Mouse (Mus musculus) hindbrain, embryonic 14.5 days (tissue): ENCODE measurements around the gene Fam118a. TPM values are rescaled to one million over a fixed set of nuclear protein-coding genes. Genes with fewer than 3 reads are reported as not detected.
"Not testable (repeated sequence)": the region's sequence is repeated elsewhere in the genome, so short reads cannot be mapped to it uniquely, and the experiment has no call there.

Experiments
- ATAC-seq: fragments of 200-750 bp; cut with Nextera tagmentation; 2 replicates; pipeline ENCODE4 v1.8.0; 2017; ENCODE audit warnings: moderate number of reproducible peaks, mild to moderate bottlenecking, moderate TSS enrichment, moderate library complexity; ENCODE audit not compliant: low FRiP score
- DNase-seq: peaks from one replicate; pipeline ENCODE4 v3.0.0-alpha.2; 2015; ENCODE audit warnings: low spot score
- H3K27ac ChIP-seq: fragments of 300-500 bp; sonication (generic); 2 replicates; pipeline ENCODE4 v1.5.1; 2014; ENCODE audit warnings: mild to moderate bottlenecking, moderate library complexity
- H3K27me3 ChIP-seq: fragments of 300-500 bp; sonication (generic); 2 replicates; pipeline ENCODE4 v1.6.1; 2014; ENCODE audit warnings: mild to moderate bottlenecking, low read length, mixed read lengths; ENCODE audit not compliant: control insufficient read depth, insufficient read depth
- H3K36me3 ChIP-seq: fragments of 300-500 bp; sonication (generic); replicated peaks from 2 replicates; pipeline ENCODE4 v1.6.1; 2014; ENCODE audit not compliant: control insufficient read depth, insufficient read depth
- H3K4me1 ChIP-seq: fragments of 300-500 bp; sonication (generic); replicated peaks from 2 replicates; pipeline ENCODE4 v1.6.1; 2014; ENCODE audit warnings: antibody characterized with exemption, low read length, mixed read lengths; ENCODE audit not compliant: control insufficient read depth, insufficient read depth
- H3K4me2 ChIP-seq: fragments of 300-500 bp; sonication (generic); replicated peaks from 2 replicates; pipeline ENCODE4 v1.6.1; 2014; ENCODE audit warnings: mild to moderate bottlenecking, moderate library complexity
- H3K4me3 ChIP-seq: fragments of 300-500 bp; sonication (generic); replicated peaks from 2 replicates; pipeline ENCODE4 v1.5.1; 2014; ENCODE audit warnings: mild to moderate bottlenecking, low read length
- H3K9ac ChIP-seq: fragments of 300-500 bp; sonication (generic); 2 replicates; pipeline ENCODE4 v1.6.1; 2014
- H3K9me3 ChIP-seq: fragments of 300-500 bp; sonication (generic); 2 replicates; pipeline ENCODE4 v1.6.1; 2016; ENCODE audit warnings: low read length; ENCODE audit not compliant: control insufficient read depth
- WGBS: fragments of 180-500 bp; shearing (Covaris S2); extraction: QIAGEN DNeasy Blood & Tissue Kit; methylation state at CpG from one replicate; pipeline ENCODE4 v1.1.7; 2014; 5-methylcytosine and 5-hydroxymethylcytosine counted together
- polyA plus RNA-seq: library from polyadenylated mRNA; unstranded; fragments of >200 nt; fragmentation: Nextera tagmentation; extraction: Ambion mirVana; gene quantifications from 2 replicates; pipeline ENCODE4 v1.2.1, GENCODE M21; 2014

The Fam118a gene
- polyA plus RNA-seq, 1 experiment from 2014 or later, result 30.5 TPM

DNA sequence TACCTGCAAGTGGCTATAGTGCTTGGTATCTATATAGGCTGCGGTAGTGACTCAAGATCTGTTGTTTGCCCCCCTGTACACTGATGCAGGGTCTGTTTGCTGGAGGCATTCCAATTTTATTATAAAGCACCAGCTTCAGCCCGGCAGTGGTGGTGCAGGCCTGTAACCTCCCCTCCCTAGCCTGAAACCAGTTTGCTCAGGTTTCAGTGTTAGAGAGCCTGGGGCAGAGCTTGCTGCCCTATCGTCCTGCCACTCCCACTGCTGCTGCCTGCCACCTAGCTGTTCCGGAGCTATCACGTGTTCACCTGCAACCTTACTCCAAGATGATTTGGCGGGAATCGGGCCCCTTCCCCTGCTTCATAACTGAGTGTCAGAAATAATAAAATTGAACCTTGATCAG, 5.2 kb downstream of the Fam118a start:
- WGBS, result 55% methylated on average over 7 of the region's 7 CpGs
- not testable (repeated sequence) for ATAC-seq, H3K4me3 ChIP-seq, H3K4me2 ChIP-seq, H3K9ac ChIP-seq, H3K27ac ChIP-seq, H3K9me3 ChIP-seq, H3K27me3 ChIP-seq, DNase-seq, H3K36me3 ChIP-seq
- peaks cover 17% of the 10 kb centered on the region for H3K4me1 ChIP-seq

DNA sequence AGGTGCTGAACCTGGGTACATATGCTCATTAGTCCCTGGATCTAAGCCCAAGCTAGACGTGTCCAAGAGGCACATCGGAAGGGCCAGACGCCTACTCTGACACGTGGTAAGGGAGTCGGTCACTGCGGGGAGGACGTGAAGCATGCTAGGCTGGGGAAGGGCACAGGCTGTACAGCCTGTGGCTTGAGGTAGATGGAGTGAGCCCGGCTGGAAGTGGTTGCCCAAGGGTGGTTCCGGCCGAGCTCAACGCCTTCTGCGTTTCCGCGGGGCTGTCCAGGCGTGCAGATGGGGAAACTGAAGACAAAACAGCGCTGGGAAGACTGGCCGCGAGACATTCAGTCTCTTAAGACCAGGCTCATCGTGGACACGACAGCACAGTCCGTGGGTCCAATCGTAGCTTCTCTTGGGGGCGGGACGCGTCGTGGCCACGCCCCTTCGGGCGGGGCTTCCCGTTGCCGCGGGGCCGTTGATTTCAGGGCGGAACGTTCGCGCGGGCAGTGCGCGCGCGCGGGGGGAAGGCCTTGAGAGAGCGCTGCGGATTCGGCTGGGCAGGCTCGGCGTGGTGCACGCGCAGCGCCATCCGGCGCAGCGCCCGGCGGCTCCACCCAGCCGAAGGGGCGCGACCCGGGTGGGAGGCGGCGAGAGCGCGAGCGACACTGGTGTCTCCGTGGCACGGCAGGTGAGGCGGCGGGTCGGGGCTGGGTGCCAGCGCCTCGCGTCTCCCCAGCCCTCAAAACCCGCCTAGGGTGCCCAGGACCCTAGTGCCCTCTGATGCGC, 8.0 kb downstream of the Fam118a start:
- H3K4me1 ChIP-seq, result peaks cover 24% of the 10 kb centered on the region
- no peaks in the 10 kb centered on the region for H3K9me3 ChIP-seq
- H3K27me3 ChIP-seq, result 0 out of 2 replicates have a peak, but pooled peaks cover 8% of the 10 kb centered on the region
- H3K4me3 ChIP-seq, result peak overlapping the region; percentile 87
- DNase-seq (peak; percentile 99), ATAC-seq (peak; percentile 96)
- WGBS, result under 1% methylated on average over 68 of the region's 75 CpGs
- peak overlapping the region; percentile 88 for H3K9ac ChIP-seq
- peak overlapping the region; percentile 95 for H3K4me2 ChIP-seq
- H3K36me3 ChIP-seq, result no peaks in the 10 kb centered on the region
- H3K27ac ChIP-seq, result peak overlapping the region; percentile 57; the same call in 1 of the 2 replicates

DNA sequence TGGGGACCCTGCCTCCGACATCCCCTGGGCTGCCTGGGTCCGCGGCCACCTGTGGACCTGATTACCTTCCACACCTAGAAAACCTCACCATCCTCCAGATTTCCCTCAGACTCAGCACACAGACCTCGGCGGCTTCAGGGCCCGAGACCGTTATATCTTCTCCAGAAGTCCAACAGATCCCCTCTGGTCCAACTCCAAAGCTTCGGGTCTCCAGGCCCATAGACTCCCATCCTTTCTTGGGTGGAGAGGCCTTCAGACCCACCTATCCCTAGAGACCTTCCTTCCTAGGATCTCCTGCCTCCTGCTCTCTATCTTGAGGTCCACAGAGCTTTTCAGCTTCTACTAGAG, 8.6 kb downstream of the Fam118a start:
- no peak overlapping the region for H3K27ac ChIP-seq
- H3K4me2 ChIP-seq, result peak overlapping the region; percentile 95
- DNase-seq (no peak), ATAC-seq (no peak)
- peaks cover 30% of the 10 kb centered on the region for H3K4me1 ChIP-seq
- 0 out of 2 replicates have a peak, but pooled peaks cover 8% of the 10 kb centered on the region for H3K27me3 ChIP-seq
- WGBS, result 8% methylated on average over 8 of the region's 8 CpGs
- no peaks in the 10 kb centered on the region for H3K9me3 ChIP-seq
- peak overlapping the region; percentile 87 for H3K4me3 ChIP-seq
- H3K9ac ChIP-seq, result peak overlapping the region; percentile 88
- H3K36me3 ChIP-seq, result no peaks in the 10 kb centered on the region

DNA sequence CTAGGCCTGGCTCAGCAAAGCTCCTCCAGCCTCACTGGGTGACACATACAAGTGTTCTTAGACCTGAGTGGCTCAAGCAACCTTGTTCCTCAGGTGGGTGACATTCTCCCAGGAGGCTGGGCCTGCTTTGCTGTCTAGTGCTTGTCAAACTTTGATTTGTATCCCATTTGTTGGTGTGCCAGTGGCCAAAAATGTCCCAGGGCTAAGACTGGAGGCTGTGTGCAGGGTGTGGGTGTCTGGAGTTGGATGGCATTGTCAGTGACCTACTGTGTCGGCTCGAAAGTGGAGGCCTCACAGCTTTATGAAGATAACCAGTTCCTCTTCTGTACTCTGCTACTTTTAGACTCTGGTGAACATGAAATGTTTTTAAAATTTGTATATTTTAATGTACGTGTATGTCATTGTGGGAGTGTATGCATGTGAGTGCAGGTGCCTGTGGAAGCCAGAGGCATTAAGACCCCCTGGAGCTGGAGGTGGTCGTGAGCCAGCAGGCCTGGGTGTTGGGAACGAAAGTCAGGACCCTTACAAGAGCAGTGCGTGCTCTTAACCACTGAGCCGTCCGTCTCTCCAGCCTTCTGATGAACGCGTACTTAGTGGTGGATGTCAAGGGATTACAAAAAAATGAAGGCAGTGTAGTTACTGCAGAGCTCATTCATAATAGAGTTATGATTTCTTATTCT, 12.9 kb downstream of the Fam118a start:
- Histone ChIP-seq H3K36me3 (peaks cover 14% of the 10 kb centered on the region), H3K4me2 (no peak overlapping the region), H3K4me3 (no peak overlapping the region), H3K9ac (no peak overlapping the region), H3K9me3 (no peaks in the 10 kb centered on the region), H3K4me1 (peaks cover 37% of the 10 kb centered on the region), H3K27ac (peak overlapping the region; percentile 82), H3K27me3 (no peaks in the 10 kb centered on the region)
- DNase-seq, result no peak
- WGBS, result 75% methylated on average over 10 of the region's 10 CpGs
- no peak for ATAC-seq

DNA sequence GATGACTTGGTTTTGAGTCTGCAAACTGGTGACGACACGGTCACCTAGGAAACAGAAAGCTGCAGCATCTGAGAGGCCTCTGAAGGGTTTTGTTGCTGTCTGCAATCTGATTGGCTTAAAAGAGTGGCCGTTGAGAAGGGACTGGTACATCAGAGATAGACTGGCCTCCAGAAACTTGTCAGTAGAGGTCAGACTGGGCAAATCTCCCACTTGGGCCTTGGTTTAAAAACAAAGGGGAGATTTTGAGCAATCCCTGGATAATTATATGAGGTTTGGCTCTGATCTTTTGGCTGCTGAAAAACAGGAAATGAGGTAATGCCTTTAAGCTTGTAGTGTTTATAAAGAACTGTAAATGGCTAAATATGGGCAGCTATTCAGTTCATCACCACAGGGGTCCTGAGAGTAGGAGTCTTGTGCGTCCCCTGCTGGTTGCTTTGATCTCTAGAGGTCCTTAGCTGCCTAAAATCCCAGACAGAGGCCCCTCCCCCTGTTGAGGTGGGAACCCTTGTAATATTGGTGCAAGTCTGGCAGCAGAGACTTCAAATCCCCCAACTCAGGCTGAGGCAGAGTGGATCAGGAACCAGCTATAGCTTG, 13.7 kb downstream of the Fam118a start:
- Histone ChIP-seq H3K4me1 (peaks cover 35% of the 10 kb centered on the region), H3K4me3 (no peak overlapping the region), H3K9me3 (no peaks in the 10 kb centered on the region), H3K36me3 (peaks cover 21% of the 10 kb centered on the region), H3K27ac (peak overlapping the region; percentile 82), H3K9ac (0 out of 2 replicates have a peak overlapping the region, but pooled peaks have one; percentile 3), H3K27me3 (no peaks in the 10 kb centered on the region), H3K4me2 (peak overlapping the region; percentile 18; the same call in 1 of the 2 replicates)
- DNase-seq, result peak; percentile 78
- WGBS, result 6% methylated on average over 4 of the region's 4 CpGs
- ATAC-seq, result peak; percentile 66; the same call in 1 of the 2 replicates

DNA sequence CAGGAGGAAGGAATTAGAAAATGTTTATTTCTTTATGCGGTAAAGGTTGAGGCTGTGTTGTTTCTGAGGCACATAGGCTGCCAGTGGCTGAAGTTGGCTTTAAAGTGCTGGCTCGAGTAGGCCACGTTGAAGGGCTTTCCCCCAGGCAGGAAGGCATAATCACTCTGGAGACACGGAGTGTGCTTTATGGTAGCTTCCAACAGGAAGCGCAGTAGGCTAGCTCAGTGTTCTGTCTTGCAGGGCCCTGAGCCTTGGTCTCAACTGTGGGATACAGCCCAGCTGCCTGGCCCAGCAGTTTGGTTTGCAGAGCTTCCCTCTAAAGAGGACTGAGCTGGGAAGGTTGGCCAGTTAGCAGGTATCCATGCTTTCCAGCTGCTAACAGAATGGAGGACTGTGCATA, 14.4 kb downstream of the Fam118a start:
- 66% methylated on average over 5 of the region's 5 CpGs for WGBS
- Histone ChIP-seq H3K4me2 (peak overlapping the region; percentile 18; the same call in 1 of the 2 replicates), H3K4me1 (peaks cover 29% of the 10 kb centered on the region)

DNA sequence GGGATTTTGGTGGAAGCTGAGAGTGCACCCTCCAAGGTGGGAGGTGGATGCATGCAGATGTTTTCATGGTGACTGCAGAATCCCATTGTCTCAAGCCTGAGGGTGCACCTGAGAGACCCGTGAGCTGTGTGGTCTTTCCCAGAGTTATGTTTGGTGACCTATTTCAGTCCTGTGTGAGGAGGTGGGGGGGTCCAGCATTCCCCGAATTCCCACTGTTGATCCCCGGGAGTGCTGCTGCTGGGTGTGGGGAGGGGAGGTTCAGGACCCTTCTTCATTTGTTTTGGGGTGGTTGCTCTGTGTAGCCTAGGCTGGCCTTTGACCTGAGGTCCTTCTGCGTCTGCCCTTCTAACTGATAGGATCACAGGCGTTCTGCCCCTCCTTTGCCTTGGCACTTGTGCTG, 15.0 kb downstream of the Fam118a start:
- H3K27ac ChIP-seq, result 0 out of 2 replicates have a peak overlapping the region, but pooled peaks have one; percentile 48
- no peak overlapping the region; the same call in 1 of the 2 replicates for H3K4me2 ChIP-seq
- DNase-seq (no peak), ATAC-seq (no peak)
- no peak overlapping the region for H3K9ac ChIP-seq
- H3K9me3 ChIP-seq, result no peaks in the 10 kb centered on the region
- 78% methylated on average over 5 of the region's 5 CpGs for WGBS
- H3K36me3 ChIP-seq, result peaks cover 33% of the 10 kb centered on the region
- no peaks in the 10 kb centered on the region for H3K27me3 ChIP-seq
- no peak overlapping the region for H3K4me3 ChIP-seq
- peaks cover 27% of the 10 kb centered on the region for H3K4me1 ChIP-seq

More for the DNA sequence above, 14.4 kb downstream of the Fam118a start:
- Histone ChIP-seq H3K4me3 (no peak overlapping the region), H3K36me3 (peaks cover 26% of the 10 kb centered on the region), H3K9ac (0 out of 2 replicates have a peak overlapping the region, but pooled peaks have one; percentile 3), H3K27ac (peak overlapping the region; percentile 82), H3K27me3 (no peaks in the 10 kb centered on the region), H3K9me3 (no peaks in the 10 kb centered on the region)
- DNase-seq (no peak), ATAC-seq (no peak)

DNA sequence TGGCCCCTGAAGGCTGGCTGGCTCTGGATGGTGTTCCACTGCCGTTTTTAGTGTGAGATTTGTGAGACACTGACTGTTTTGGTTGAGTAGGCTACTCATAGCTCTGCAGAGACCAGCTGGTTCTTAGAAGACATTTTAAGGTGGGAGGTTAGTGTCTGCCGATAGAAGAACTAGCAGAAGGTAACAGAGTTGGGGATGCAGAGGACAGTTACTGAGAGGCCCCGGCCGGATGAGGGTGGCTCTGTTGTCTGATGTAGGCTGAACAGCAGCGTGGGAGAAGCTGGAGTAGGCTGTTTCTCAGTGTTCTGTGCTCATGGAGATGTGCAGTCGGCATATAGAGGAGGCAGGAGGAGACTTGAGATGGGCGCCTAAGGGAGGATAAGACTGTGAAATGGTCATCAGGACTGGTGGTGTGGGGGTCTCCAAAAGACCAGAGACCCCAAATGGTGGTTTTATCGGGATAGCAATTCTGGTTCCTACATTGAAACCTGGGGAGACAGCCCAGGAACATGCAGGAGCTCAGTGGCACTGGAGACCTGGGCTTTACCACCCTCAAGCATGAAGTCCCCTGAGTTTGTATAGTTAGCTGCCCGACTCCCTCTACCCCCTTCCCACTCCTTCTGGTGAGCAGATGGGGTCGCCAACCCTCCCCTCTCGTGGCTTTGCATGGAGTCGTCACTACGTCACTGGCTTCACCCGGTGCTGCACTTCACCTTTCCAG, 17.6 kb downstream of the Fam118a start:
- DNase-seq (no peak), ATAC-seq (no peak)
- Histone ChIP-seq H3K9ac (no peak overlapping the region), H3K4me3 (no peak overlapping the region), H3K9me3 (no peaks in the 10 kb centered on the region), H3K4me1 (peaks cover 22% of the 10 kb centered on the region), H3K27ac (no peak overlapping the region), H3K36me3 (peaks cover 58% of the 10 kb centered on the region), H3K4me2 (no peak overlapping the region), H3K27me3 (no peaks in the 10 kb centered on the region)
- 93% methylated on average over 14 of the region's 14 CpGs for WGBS
